Mouse (Mus musculus): Measurements from ENCODE around the gene Ggt5. TPM values are rescaled to one million over a fixed set of nuclear protein-coding genes. Genes with fewer than 3 reads are reported as not detected.

Ggt5 gene
- 10 to 100 TPM; 28.1 to 30.1 TPM for total RNA-seq (2023)

DNA sequence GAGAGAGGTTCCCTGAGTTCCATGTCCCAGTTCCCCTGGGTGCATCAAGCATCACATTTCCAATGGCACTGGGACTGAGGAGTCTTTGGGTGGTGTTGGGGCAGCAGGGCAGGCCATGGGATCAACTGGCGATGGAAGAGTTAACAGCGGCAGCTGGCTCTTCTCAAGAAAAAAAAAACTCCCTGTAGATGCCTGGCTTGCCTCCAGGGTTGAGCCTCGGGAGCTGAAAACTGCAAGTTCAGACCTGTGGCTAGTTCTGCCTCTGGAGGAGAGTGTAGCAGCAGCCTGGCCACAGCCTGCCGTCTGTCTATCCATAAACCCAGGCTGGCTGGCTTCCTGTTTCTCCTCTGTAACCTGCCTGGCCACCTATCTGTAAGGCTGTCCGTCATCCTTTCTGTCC, at the start of gene Ggt5:
Gene Ggt5 (plus strand): TSS at position 212 of the 400 bp plus-strand sequence.

DNA sequence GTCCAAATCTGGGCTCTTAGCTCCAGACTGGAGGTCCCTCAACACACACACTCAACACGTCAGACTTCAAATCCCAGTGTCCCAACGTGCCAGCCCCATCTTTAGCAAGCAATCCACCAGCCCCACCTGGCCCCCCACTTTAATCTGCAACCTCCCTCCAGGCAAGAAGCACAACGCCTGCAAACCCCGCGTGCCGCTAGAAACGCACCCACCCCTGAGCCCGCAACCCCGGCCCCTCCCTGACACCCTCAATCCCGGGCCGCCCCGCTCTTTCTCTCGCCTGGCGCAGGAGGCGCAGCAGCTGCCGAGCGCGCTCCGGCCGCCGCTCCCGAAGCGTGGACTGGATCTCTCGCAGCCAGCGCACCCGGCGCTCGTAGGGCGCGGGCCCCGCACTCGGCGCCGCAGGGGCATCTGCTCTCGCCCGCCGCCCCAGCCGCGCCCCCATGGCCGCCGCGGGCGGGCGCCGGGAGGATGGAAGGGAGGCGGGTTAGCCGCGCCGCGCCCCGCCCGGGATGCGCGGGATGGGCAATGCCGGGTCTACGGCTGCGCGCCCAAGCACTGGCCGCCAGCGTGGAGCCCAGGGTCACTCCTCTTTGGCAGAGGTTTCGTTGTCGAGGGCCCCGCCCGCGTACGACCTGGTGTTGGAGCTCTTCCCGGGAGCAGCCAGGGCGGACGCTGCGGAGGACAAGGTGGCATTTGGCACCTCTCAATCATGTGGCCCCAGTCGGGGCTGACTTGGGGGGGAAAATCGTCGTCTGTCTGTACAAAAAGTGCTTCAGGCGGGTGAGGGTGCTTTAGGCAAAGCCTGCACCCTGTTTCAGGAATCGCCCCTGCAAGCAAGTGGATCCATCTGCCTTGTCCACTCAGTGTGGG, 29.2 kb upstream of the Ggt5 start, which contains the start of gene Lrrc75b:
Gene Lrrc75b (minus strand): TSS at position 655 of the 873 bp plus-strand sequence.

DNA sequence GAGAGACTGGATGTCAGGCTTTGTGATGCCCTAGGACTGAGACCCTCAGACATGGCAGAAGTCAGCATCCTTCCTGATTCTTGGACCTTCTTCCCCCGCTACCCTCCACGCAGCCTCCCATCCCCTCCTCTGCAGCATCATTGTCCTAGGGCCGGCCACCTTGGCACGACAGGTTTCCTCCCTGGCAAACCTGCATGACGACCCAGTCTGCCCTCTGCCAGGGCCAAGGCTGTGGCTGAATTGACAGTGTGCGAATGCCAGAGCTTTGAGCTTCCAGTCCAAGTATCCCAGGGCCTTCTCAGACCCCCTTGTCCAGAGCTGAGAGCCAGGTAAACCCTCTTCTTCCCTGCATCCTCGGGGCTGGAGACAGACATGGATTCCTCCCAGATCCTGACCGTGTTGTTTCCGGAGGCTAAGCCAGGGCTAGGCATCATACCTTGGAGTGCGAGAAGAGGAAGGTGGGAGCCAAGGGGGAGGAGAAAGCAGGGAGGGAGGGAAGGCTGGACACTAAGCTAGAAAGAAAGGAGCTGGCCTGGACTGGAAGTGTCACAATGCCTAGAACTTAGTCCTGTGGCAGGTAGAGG, 28.0 kb upstream of the Ggt5 start, which contains the start of gene Ggt1:
Gene Ggt1 (plus strand): TSS at position 534 of the 584 bp plus-strand sequence.

DNA sequence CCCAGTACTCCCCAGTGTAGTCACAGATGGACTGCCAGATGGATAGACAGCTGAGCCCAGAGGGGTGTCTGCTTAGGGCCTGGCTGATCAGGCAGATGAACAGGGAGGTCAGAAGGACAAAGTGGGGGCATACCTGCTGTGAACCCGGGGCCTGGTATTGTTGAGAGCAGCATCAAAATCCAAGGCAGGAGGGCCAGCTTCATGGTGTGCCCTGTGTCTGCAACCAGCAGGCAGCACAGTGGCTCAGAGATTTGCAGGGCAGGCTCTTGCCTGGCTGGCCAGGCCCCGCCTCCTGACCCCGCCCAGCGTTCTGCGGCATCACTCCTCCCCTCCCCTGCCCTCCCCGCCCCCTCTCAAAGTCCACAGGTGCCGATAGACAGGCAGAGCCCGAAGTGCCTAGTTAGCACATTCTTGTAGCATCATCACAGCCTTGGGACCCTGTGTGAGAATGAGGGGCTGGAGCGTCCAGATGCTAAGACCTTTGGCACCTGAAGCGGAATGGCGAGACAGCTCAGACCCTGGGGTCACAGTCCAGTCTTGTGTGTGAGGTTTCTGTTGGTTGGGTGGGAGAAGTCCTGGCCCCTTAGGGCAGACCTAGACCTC, 54.7 kb downstream of the Ggt5 start, which contains the start of gene Susd2:
Gene Susd2 (minus strand): TSS at position 268 of the 603 bp plus-strand sequence.

Other genes starting within 250 kb of the Ggt5 start
- 1 to 10 TPM; 2.0 to 2.8 TPM for gene Upb1, start 188.2 kb upstream of the Ggt5 start, total RNA-seq (2023)
- 10 to 100 TPM; 68.9 to 71.5 TPM for gene Snrpd3, start 71.8 kb upstream of the Ggt5 start, total RNA-seq (2023)
- gene Gucd1, start 71.4 kb upstream of the Ggt5 start, total RNA-seq (2023) = 10 to 100 TPM; 51.1 to 57.3 TPM
- gene Lrrc75b, start 29.0 kb upstream of the Ggt5 start, total RNA-seq (2023) = 1 to 10 TPM; 3.4 to 3.5 TPM
- gene Ggt1, start 27.7 kb upstream of the Ggt5 start, total RNA-seq (2023) = 1 to 10 TPM; 7.9 to 9.8 TPM
- 1 to 10 TPM in 1 of 2 experiments, under 1 TPM in 1; 0.90 to 1.0 TPM for gene Susd2, start 54.7 kb downstream of the Ggt5 start, total RNA-seq (2023)
- gene Cabin1, start 175.0 kb downstream of the Ggt5 start, total RNA-seq (2023) = 10 to 100 TPM; 51.9 to 64.5 TPM
- 10 to 100 TPM; 11.9 to 16.8 TPM for gene Ddt, start 184.1 kb downstream of the Ggt5 start, total RNA-seq (2023)
- not detected for gene Gm20441, start 191.6 kb downstream of the Ggt5 start, total RNA-seq (2023)
- gene Gstt3, start 192.1 kb downstream of the Ggt5 start, total RNA-seq (2023) = 1 to 10 TPM; 3.3 TPM
- 1 to 10 TPM; 3.3 to 3.7 TPM for gene Gstt1, start 209.2 kb downstream of the Ggt5 start, total RNA-seq (2023)
- not detected for gene Gstt4, start 233.2 kb downstream of the Ggt5 start, total RNA-seq (2023)
- gene Gstt2, start 248.1 kb downstream of the Ggt5 start, total RNA-seq (2023) = 1 to 10 TPM; 4.0 to 7.5 TPM